Mouse (Mus musculus) left cerebral cortex, adult 2 months (tissue): ENCODE measurements at regions not wholly inside any gene's neighbourhood (a gene's known extent, or its start where the extent isn't known, plus 50 kb on each side); places are given as distances from the start of the nearest gene placed in this dataset.

Source experiments
- DNase-seq, 2 experiments: peaks; one replicate each; pipeline ENCODE4 v3.0.0; 2021 to 2022; ENCODE audit warnings: low spot score in 2 of 2, mixed read lengths in 1 of 2; ENCODE audit errors: extremely low spot score in 1 of 2
- H3K27ac ChIP-seq: fragments of 200-600 bp; 2 replicates; pipeline ENCODE4 v1.8.1; 2022
- H3K4me3 ChIP-seq: fragments of 200-600 bp; 2 replicates; pipeline ENCODE4 v1.8.1; 2022
- CTCF ChIP-seq: fragments of 200-600 bp; IDR thresholded peaks from 2 replicates; pipeline ENCODE4 v1.8.1; 2022; ENCODE audit warnings: antibody characterized with exemption, mild to moderate bottlenecking, moderate library complexity
- intact Hi-C: fragments of 180-260 bp; cut with DNase I; formaldehyde crosslinking; loops from one replicate; pipeline ENCODE4 v1.15.1; 2025

GRCm38 (mm10) chr13:39020168-39020567 is 59.5 kb upstream of the Slc35b3 start:
- Histone ChIP-seq H3K27ac (no peak overlapping the region), H3K4me3 (no peak overlapping the region)
- DNase-seq: no peak
- intact Hi-C loops: no loop called here
- TF ChIP-seq CTCF: no peak

GRCm38 (mm10) chr13:39011696-39012095 is 51.0 kb upstream of the Slc35b3 start:
- intact Hi-C loops: loop anchor here (1.0 kb wide), 2 partner anchors 156 to 321 kb away; no protein-coding TSS in a partner anchor
- no peak overlapping the region for H3K27ac ChIP-seq
- no peak overlapping the region; the same call in 1 of the 2 replicates for H3K4me3 ChIP-seq

More at GRCm38 (mm10) chr13:39011696-39012095, 51.0 kb upstream of the Slc35b3 start:
- TF ChIP-seq CTCF: peak; percentile 91
- DNase-seq: peak; percentile 74 to 82
